Mouse (Mus musculus) retina, adult 2 months (tissue): ENCODE results near the gene Mapk11.

Experiments used
- DNase-seq: peaks from one replicate; pipeline ENCODE4 v3.0.0-alpha.2; 2012; ENCODE audit warnings: low read depth, low spot score

The Mapk11 gene

DNA sequence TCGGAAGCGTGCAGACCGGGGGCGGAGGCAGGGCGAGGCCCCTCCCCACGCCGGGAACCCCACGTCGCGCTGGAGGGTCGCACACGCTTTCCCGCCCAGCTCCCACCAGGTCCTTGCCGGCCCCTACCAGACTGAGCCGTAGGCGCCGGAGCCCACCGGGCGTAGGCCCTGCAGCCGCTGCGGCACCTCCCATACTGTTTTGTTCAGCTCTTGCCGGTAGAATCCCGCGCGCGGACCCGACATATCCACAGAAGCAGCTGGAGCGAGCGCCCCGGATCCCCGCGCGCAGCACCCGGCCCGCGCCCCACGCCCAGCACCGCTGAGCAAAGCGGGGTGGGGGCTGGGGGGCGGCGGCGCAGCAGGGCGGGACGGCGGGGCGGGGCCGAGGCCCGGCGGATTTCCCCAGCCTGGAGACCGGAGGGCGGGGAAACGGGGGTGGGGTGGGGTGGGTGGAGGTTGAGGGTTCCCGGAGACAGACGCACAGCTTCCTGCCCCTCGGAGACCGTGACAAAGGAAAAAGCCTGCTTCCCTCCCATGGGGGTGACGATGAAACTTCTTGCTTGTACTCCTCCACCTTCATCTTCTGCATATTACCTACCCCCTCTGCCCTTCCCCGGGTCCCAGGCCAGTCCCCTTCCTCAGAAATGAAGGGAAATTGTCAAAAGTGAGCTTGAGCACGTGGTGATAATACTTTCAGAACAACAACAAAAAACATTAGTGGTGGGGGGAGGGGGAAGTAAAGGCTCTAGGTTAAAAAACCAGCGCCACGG, at the start of gene Mapk11:
Mapk11 (minus strand) TSS at position 358 of the 770 bp plus-strand sequence.
- no peak for DNase-seq

DNA sequence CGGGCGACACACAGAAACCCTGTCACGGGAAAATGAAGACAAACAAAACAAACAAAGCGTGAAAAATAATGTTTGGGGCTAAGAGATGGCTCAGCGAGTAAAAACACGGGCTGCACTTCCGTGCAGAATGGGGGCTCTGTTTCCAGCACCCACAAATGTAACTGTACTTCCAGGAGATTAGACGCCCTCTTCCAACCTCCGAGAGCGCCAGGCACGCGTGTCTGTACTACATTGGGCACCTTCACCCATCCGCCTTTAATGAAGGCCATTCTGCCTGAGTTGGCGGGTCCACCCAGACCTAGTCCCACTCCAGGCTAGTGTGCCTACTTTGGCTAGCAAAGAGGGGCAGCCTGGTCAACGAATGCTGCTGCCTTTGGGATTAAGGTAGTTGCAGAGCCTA, 47.6 kb upstream of the Mapk11 start:
- DNase-seq, result no peak

GRCm38 (mm10) chr15:89196313-89196706, 46.9 kb upstream of the Mapk11 start, which contains the start of gene Dennd6b:
Gene Dennd6b, minus strand, starts transcription at chr15:89196496.
- peak; percentile 95 for DNase-seq

GRCm38 (mm10) chr15:89195690-89196312, 46.4 kb upstream of the Mapk11 start:
- peak; percentile 67 for DNase-seq

DNA sequence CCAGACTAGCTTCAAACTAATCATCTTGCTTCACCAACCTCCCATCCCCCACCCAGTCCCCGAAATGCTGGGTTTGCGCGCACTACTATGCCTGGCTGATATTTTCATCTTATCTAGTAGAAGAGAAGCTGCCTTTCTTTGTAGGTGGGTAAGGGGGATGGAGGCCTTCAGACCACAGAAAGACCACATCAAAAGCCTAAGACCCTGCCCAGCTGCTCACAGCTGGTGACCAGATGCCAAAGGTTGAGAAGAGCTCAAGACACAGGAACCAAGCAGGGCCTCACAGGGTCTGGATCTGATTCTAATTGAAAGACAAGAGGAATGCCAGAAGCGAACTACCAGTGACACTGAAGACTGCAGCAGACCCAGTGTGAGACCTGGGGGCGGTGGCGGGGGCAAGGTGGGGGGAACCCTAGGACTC, 45.8 kb upstream of the Mapk11 start:
- DNase-seq, result no peak

GRCm38 (mm10) chr15:89184937-89185227, 35.5 kb upstream of the Mapk11 start:
- no peak for DNase-seq

GRCm38 (mm10) chr15:89184141-89184936, 34.9 kb upstream of the Mapk11 start:
- DNase-seq, result no peak

DNA sequence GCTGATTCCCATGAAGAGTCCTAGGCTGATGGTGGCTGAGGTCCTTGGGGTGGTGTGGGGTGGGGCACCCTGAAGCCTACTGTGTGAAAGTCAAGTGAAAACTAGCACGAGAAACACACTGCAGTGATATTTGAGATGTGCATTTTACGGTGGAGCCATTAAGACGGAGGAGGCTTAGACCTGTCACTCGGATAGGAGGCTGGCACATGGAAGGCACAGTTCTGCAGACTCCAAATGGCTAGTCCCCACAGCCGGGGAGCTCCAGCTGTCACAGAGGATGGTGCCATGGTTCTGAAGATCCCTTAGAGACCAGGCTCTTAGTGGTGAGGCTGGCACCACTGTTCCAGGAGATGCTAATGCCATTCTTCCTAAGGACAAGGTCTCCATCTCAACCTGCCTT, 33.4 kb upstream of the Mapk11 start:
- DNase-seq, result no peak

DNA sequence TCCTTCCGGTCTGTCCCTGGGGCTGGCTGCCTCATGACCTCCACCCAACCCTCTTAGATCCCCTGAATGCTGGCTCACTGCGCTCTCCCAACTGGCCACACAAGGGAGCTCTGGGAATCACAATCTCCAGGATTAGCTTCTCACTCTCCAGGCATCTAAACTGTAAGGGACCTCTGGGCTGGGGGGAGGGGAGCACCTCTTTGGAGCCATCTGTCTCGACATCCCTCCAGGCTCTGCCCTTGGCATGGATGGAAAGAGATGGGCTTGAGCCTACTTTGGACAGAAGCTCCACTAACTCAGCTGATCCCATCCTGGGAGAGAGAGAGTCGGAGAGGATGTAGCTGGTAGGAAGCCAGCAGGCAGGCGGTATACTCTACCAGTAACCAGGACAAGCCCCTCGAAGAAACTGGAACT, 32.9 kb upstream of the Mapk11 start:
- DNase-seq, result no peak

DNA sequence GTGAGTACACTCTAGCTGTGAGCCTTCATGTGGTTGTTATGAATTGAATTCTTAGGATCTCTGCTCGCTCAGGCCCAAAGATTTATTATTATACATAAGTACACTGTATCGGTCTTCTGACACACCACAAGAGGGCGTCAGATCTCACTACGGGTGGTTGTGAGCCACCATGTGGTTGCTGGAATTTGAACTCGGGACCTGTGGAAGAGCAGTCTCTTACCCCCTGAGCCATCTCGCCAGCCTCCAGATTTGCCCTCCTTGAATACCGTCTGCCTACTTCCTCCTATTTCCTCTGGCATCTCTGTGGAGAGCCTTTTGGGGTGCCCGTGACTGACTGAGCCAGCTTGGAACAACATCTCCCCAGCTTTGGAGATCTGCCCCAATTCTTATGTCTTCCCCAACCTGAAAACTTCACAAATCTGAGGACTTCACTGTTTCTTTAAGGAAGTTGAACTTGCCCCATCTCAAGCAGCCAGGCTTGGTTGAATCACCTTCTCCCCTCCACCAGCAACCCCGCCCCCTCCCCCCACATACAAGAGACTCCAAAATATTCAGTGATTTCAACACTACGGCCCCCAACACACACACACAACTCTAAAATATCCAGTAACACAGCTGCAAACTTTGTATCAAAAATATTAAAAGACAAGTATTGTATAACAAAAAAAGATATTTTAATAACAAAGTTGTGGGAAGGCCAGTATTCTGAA, 32.3 kb upstream of the Mapk11 start:
- DNase-seq, result no peak

DNA sequence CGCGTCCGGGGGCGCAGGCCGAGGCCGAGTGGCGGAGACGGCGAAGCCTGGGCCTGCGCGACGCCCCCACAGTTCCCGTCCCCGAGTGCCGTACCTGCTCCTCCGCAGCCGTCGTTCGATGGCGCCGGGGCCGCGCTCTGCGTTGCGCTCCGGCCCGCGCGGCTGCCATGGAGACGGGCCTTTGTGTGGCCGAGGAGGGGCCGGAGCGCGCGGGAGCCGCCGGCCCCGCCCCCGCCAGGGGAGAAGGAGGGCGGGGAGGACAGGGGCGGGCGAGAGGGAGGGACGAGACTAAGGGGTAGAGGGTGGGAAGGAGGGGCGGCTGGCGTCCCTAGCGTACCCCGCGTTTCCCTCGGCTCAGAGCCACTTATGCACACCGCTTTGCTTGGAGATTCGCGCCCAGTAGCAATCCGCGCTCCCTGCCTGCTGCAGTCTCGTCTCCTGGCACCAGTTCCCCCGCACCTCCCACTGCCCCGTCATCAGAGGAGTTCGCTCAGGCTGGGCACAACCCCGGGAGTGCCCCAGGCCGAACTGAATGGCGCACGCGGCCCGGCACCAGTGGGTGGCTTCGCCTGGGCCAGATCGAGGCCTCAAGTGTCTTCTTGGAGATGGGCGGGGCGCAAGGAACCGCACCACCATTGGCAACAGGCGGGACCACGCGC, 31.3 kb upstream of the Mapk11 start, which contains the start of gene Plxnb2:
Plxnb2 (minus strand) TSS at position 218 of the 659 bp plus-strand sequence.
- no peak for DNase-seq

GRCm38 (mm10) chr15:89180081-89180541, 30.7 kb upstream of the Mapk11 start:
- no peak for DNase-seq

DNA sequence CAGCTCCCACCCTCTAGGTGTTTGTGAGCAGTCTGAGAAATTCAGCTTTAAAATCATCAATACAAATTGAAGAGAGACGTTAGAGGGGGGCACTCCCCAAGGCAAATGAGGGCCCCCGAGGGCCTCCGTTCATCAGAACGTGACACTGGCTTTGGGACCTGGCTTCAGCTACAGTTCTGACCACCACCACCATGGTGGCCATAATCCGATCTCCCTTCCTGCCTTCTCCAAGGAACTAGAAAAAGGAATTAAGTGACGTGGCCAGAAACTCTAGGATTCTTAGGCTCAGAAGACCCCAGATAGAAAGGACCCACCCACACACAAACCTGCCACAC, 30.2 kb upstream of the Mapk11 start:
- DNase-seq, result no peak

GRCm38 (mm10) chr15:89178954-89179629, 29.7 kb upstream of the Mapk11 start:
- DNase-seq, result no peak

- no peak for DNase-seq
Measured at GRCm38 (mm10) chr15:89178260-89178860, 28.9 kb upstream of the Mapk11 start.

- no peak for DNase-seq
Measured at GRCm38 (mm10) chr15:89177576-89178259, 28.3 kb upstream of the Mapk11 start.

DNA sequence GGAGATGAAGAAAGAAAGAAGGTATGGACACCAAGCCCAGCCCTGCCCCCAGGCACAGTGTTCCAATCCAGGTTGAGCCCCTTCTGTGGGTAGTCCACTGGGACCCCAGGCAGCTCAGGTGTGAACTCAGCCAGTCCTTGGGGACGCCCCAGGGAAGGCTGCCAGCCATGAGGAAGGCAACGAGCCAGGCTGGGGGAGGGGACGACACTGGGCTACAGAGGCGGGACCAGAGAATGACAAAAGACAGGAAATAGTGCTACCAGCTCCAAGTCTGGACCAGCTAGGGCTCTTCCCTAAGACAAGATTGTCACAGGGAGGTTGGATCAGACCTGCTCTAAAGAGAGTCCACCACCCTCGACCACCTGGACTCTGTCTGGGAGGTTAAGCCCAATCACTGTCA, 27.7 kb upstream of the Mapk11 start:
- DNase-seq, result no peak

GRCm38 (mm10) chr15:89175411-89176155, 26.2 kb upstream of the Mapk11 start:
- DNase-seq, result no peak

DNA sequence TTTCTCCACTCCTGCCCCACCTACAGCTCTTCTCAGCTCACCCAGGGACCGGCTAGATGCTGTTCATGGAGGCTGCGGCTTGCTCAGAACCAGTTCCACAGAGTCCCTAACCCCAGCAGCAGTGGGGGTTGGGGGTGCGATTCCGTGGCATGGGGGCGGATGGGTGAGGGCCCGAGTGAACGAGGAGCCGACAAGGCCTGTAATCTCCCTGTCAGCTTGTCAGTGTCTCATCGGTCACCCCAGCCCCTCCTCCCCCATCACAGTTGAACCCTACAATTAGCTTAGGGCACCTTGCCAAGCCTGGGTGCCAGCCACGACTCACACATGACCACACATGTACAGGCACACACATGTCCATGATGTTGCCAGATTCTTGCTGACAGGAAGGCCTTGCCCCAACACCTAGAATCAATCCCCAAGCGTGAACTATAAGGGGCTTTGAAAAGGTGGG, 25.5 kb upstream of the Mapk11 start:
- no peak for DNase-seq
